ENCODE assay signal across 24 mouse cellular contexts in genomic region chr8:106640921-106641320, GRCm38 (mm10). TPM values are rescaled to one million over a fixed set of nuclear protein-coding genes. Genes with fewer than 3 reads are reported as not detected.
DNase-seq lines count a peak whose midpoint lies in the region; ATAC-seq and TF ChIP-seq lines count a peak whose summit lies in the region.
"Had no signal": no experiment of that assay in that cellular context is flagged by ENCODE, and none has a peak within 500 bp of the region (broad histone marks: within the 10 kb centered on the region; RNA-seq: fewer than 3 reads in every experiment).

No protein-coding gene starts in this region.

- H3K27me3 ChIP-seq in lung, embryonic 15.5 days, result no peaks in the 10 kb centered on the region
- H3K27me3 ChIP-seq in E14TG2a.4 (ENCODE audit: insufficient read depth, low read length) (no peaks in the 10 kb centered on the region), MEL (ENCODE audit: control insufficient read depth in 1 of 2, insufficient read depth in 2 of 2, low read length in 2 of 2) (no peaks in the 10 kb centered on the region)
- no peaks in the 10 kb centered on the region for H3K27me3 ChIP-seq in stomach, embryonic 16.5 days (ENCODE audit: control insufficient read depth, insufficient read depth, low read length)
- H3K27me3 ChIP-seq in hindbrain, postnatal 0 days (ENCODE audit: insufficient read depth, low read length), result no peaks in the 10 kb centered on the region
- H3K27me3 ChIP-seq: embryonic facial prominence, embryonic 15.5 days; heart, embryonic 15.5 days; hindbrain, embryonic 13.5 days; neural tube, embryonic 12.5 days had no signal

- no peak for DNase-seq in lung, adult 18-20 months
- DNase-seq in MEL (ENCODE audit: low read depth, low spot score), result no peak
- DNase-seq in cerebellum, adult 11-12 months, result no peak
- no peak for DNase-seq in hindbrain, postnatal 0 days (ENCODE audit: low spot score)
- DNase-seq: cerebellum, adult 8-10 months; cerebellum, postnatal 36 days; embryo, embryonic 11 days; gastrocnemius, adult 2 months; heart, postnatal 36 days; kidney, adult 9 months; kidney, postnatal 36 days; layer of hippocampus, postnatal 36 days; midbrain, embryonic 14.5 days; thymus, postnatal 14 days had no signal

- no peak overlapping the region for H3K9ac ChIP-seq in lung, embryonic 15.5 days
- H3K9ac ChIP-seq in MEL (ENCODE audit: control insufficient read depth, low read depth, low read length, poor library complexity, severe bottlenecking), result no peak overlapping the region
- 0 out of 2 replicates have a peak overlapping the region, but pooled peaks have one; percentile 32 for H3K9ac ChIP-seq in stomach, embryonic 16.5 days (ENCODE audit: low read length)
- H3K9ac ChIP-seq in hindbrain, postnatal 0 days (replicated peaks; ENCODE audit: low read length), result no peak overlapping the region
- H3K9ac ChIP-seq: embryonic facial prominence, embryonic 15.5 days; heart, embryonic 15.5 days; hindbrain, embryonic 13.5 days; liver, embryonic 14.5 days; neural tube, embryonic 12.5 days had no signal

- no peaks in the 10 kb centered on the region for H3K9me3 ChIP-seq in lung, embryonic 15.5 days
- no peaks in the 10 kb centered on the region for H3K9me3 ChIP-seq in E14TG2a.4 (ENCODE audit: low read length)
- H3K9me3 ChIP-seq in MEL (replicated peaks; ENCODE audit: insufficient read depth, low read length), result no peaks in the 10 kb centered on the region
- H3K9me3 ChIP-seq in stomach, embryonic 16.5 days (replicated peaks; ENCODE audit: control insufficient read depth, low read length), result no peaks in the 10 kb centered on the region
- no peaks in the 10 kb centered on the region for H3K9me3 ChIP-seq in hindbrain, postnatal 0 days (ENCODE audit: low read length)
- H3K9me3 ChIP-seq: embryonic facial prominence, embryonic 15.5 days; heart, embryonic 15.5 days; hindbrain, embryonic 13.5 days; neural tube, embryonic 12.5 days had no signal

- 38% methylated on average over 5 of the region's 5 CpGs for WGBS in lung, embryonic 15.5 days
- WGBS in stomach, embryonic 16.5 days, result 59% methylated on average over 5 of the region's 5 CpGs
- 78% methylated on average over 5 of the region's 5 CpGs for WGBS in hindbrain, postnatal 0 days

- no peak for TF ChIP-seq POLR2A in MEL (IDR thresholded peaks at IDR 0.05; ENCODE audit: control insufficient read depth in 1 of 2, insufficient read depth in 1 of 2, low read depth in 1 of 2, low read length in 2 of 2, poor library complexity in 1 of 2)

- TF ChIP-seq EP300 in MEL (IDR thresholded peaks at IDR 0.05; ENCODE audit: low read depth in 1 of 2, low read length in 2 of 2), result no peak

- no peak for ATAC-seq in lung, embryonic 15.5 days (ENCODE audit: borderline replicate concordance, extremely low read depth, low FRiP score, low TSS enrichment)
- ATAC-seq in stomach, embryonic 16.5 days (ENCODE audit: insufficient read depth, low FRiP score), result no peak
- no peak for ATAC-seq in hindbrain, postnatal 0 days
- ATAC-seq: forebrain, embryonic 14.5 days; inflammation-experienced regulatory T-cells, adult 6 months had no signal

- H3K4me2 ChIP-seq in lung, embryonic 15.5 days, result no peak overlapping the region
- H3K4me2 ChIP-seq in stomach, embryonic 16.5 days (ENCODE audit: low read depth, low read length), result no peak overlapping the region
- no peak overlapping the region for H3K4me2 ChIP-seq in hindbrain, postnatal 0 days (ENCODE audit: low read depth, low read length)
- H3K4me2 ChIP-seq: embryonic facial prominence, embryonic 15.5 days; heart, embryonic 15.5 days; hindbrain, embryonic 13.5 days; neural tube, embryonic 12.5 days had no signal

- no peak overlapping the region for H3K4me3 ChIP-seq in lung, embryonic 15.5 days
- H3K4me3 ChIP-seq in E14TG2a.4 (replicated peaks; ENCODE audit: low read length) (peak overlapping the region; percentile 13), MEL (ENCODE audit: control insufficient read depth in 1 of 2, insufficient read depth in 1 of 2, low read depth in 2 of 2, low read length in 2 of 2) (no peak overlapping the region)
- no peak overlapping the region for H3K4me3 ChIP-seq in stomach, embryonic 16.5 days (replicated peaks; ENCODE audit: low read length)
- no peak overlapping the region for H3K4me3 ChIP-seq in hindbrain, postnatal 0 days (ENCODE audit: low read length)
- H3K4me3 ChIP-seq: embryonic facial prominence, embryonic 15.5 days; gastrocnemius, adult 2 months; heart, embryonic 15.5 days; hindbrain, embryonic 13.5 days; neural tube, embryonic 12.5 days had no signal

- TF ChIP-seq CTCF in E14TG2a.4 (conservative IDR thresholded peaks at IDR 0.05; ENCODE audit: low read length) (no peak), MEL (IDR thresholded peaks at IDR 0.05 in 2 of 3, conservative IDR thresholded peaks at IDR 0.05 in 1 of 3; ENCODE audit: control insufficient read depth in 1 of 3, insufficient read depth in 1 of 3, low read depth in 2 of 3, low read length in 3 of 3, poor library complexity in 1 of 3, severe bottlenecking in 1 of 3) (no peak)
- TF ChIP-seq CTCF in hindbrain, postnatal 0 days (IDR thresholded peaks at IDR 0.05; ENCODE audit: low read depth), result no peak

- H3K4me1 ChIP-seq in lung, embryonic 15.5 days, result peaks cover 54% of the 10 kb centered on the region
- H3K4me1 ChIP-seq in E14TG2a.4 (replicated peaks; ENCODE audit: low read depth, low read length) (peaks cover 98% of the 10 kb centered on the region), MEL (ENCODE audit: control insufficient read depth in 1 of 2, insufficient read depth in 2 of 2, low read length in 2 of 2) (peaks cover 4 to 6% of the 10 kb centered on the region in 2 experiments)
- H3K4me1 ChIP-seq in stomach, embryonic 16.5 days (ENCODE audit: control insufficient read depth, insufficient read depth, low read length), result peaks cover 38% of the 10 kb centered on the region
- no peaks in the 10 kb centered on the region for H3K4me1 ChIP-seq in hindbrain, postnatal 0 days (ENCODE audit: insufficient read depth, low read length)
- H3K4me1 ChIP-seq: heart, embryonic 15.5 days; hindbrain, embryonic 13.5 days; neural tube, embryonic 12.5 days had no signal

- TF ChIP-seq RAD21 in MEL (IDR thresholded peaks at IDR 0.05; ENCODE audit: low read depth, low read length), result no peak

- H3K27ac ChIP-seq in lung, embryonic 15.5 days, result peak overlapping the region; percentile 40
- H3K27ac ChIP-seq in MEL (ENCODE audit: control insufficient read depth, low read depth, low read length), result no peak overlapping the region
- peak overlapping the region; percentile 73 for H3K27ac ChIP-seq in stomach, embryonic 16.5 days (ENCODE audit: low read length)
- H3K27ac ChIP-seq in hindbrain, postnatal 0 days, result no peak overlapping the region
- H3K27ac ChIP-seq: embryonic facial prominence, embryonic 15.5 days; gastrocnemius, adult 2 months; heart, embryonic 15.5 days; hindbrain, embryonic 13.5 days; liver, embryonic 14.5 days; neural tube, embryonic 12.5 days had no signal

- H3K79me2 ChIP-seq in MEL (ENCODE audit: control insufficient read depth, insufficient read depth, low read length, poor library complexity), result no peaks in the 10 kb centered on the region

- no peaks in the 10 kb centered on the region for H3K36me3 ChIP-seq in lung, embryonic 15.5 days
- H3K36me3 ChIP-seq in E14TG2a.4 (ENCODE audit: insufficient read depth, low read length) (peaks cover 25% of the 10 kb centered on the region), MEL (ENCODE audit: control insufficient read depth in 1 of 2, insufficient read depth in 2 of 2, low read length in 2 of 2) (peaks cover 0 to 2% of the 10 kb centered on the region in 2 experiments; a peak in 1 of 4 replicates)
- no peaks in the 10 kb centered on the region for H3K36me3 ChIP-seq in stomach, embryonic 16.5 days (ENCODE audit: control insufficient read depth, insufficient read depth, low read length)
- H3K36me3 ChIP-seq in hindbrain, postnatal 0 days (ENCODE audit: insufficient read depth, low read length), result no peaks in the 10 kb centered on the region
- H3K36me3 ChIP-seq: embryonic facial prominence, embryonic 15.5 days; heart, embryonic 15.5 days; hindbrain, embryonic 13.5 days; neural tube, embryonic 12.5 days had no signal

TF ChIP-seq in MEL, 35 proteins besides CTCF, POLR2A, EP300 and RAD21:
- TF ChIP-seq ZC3H11A (IDR thresholded peaks at IDR 0.05; ENCODE audit: low read depth, low read length) (no peak), ZNF384 (IDR thresholded peaks at IDR 0.05; ENCODE audit: low read depth, low read length) (peak; percentile 48)

RNA-seq across cellular contexts. Expression of gene Cdh1, which starts 37.8 kb away (rescaled TPM):
- polyA plus RNA-seq in lung, embryonic 15.5 days (2015; fragmentation: Nextera tagmentation; extraction: Ambion mirVana), result 106 and 117 TPM in 2 replicates
- not detected in 2 replicates for total RNA-seq in MEL (2012; rRNA removed)
- not detected for polyA plus RNA-seq in MEL (2012; ENCODE audit: insufficient read depth in 1 of 2, insufficient read length in 2 of 2, low read depth in 1 of 2, low replicate concordance in 2 of 2, missing spikeins in 1 of 2)
- polyA plus RNA-seq in stomach, embryonic 16.5 days (2015; fragmentation: Nextera tagmentation; extraction: Ambion mirVana), result 215 and 267 TPM in 2 replicates
- 5.6 and 6.7 TPM in 2 replicates for total RNA-seq in hindbrain, postnatal 0 days (2014; rRNA removed)
- polyA plus RNA-seq in hindbrain, postnatal 0 days (2015; fragmentation: Nextera tagmentation; extraction: Ambion mirVana), result 6.6 and 6.7 TPM in 2 replicates
- total RNA-seq: heart, postnatal 36 days had no signal

RNA-seq across cellular contexts. Expression of gene Tango6, which starts 41.9 kb away (rescaled TPM):
- 11.4 and 12.1 TPM in 2 replicates for polyA plus RNA-seq in lung, embryonic 15.5 days (2015; fragmentation: Nextera tagmentation; extraction: Ambion mirVana)
- total RNA-seq in MEL (2012; rRNA removed), result 3.0 and 3.3 TPM in 2 replicates
- polyA plus RNA-seq in MEL (2012; ENCODE audit: insufficient read depth in 1 of 2, insufficient read length in 2 of 2, low read depth in 1 of 2, low replicate concordance in 2 of 2, missing spikeins in 1 of 2), result 1 to 10 TPM in 1 of 2 experiments, not detected in 1; 6.1 TPM
- polyA plus RNA-seq in stomach, embryonic 16.5 days (2015; fragmentation: Nextera tagmentation; extraction: Ambion mirVana), result 8.6 and 9.4 TPM in 2 replicates
- 6.6 and 7.1 TPM in 2 replicates for total RNA-seq in hindbrain, postnatal 0 days (2014; rRNA removed)
- 4.0 and 4.6 TPM in 2 replicates for polyA plus RNA-seq in hindbrain, postnatal 0 days (2015; fragmentation: Nextera tagmentation; extraction: Ambion mirVana)

Comparison
In these comparisons a context has a peak if more than half of its experiments do, and no peak if none do; other contexts are left out.
1. H3K27ac ChIP-seq: peak in lung, embryonic 15.5 days (single experiment) and stomach, embryonic 16.5 days (single experiment); none in MEL (single experiment) and hindbrain, postnatal 0 days (single experiment).
2. RNA of gene Cdh1, which starts 37.8 kb away (polyA plus RNA-seq): 215 to 267 TPM in stomach, embryonic 16.5 days and 106 to 117 TPM in lung, embryonic 15.5 days; 6.6 to 6.7 TPM in hindbrain, postnatal 0 days and not detected in MEL; every median in the first group is over 10 times any median in the second.